Mouse (Mus musculus) left cerebral cortex, adult 2 months (tissue): Measurements from ENCODE around the gene Det1. TPM values are rescaled to one million over a fixed set of nuclear protein-coding genes. Genes with fewer than 3 reads are reported as not detected.

Experiments
- DNase-seq, 2 experiments: peaks; one replicate each; pipeline ENCODE4 v3.0.0; 2021 to 2022; ENCODE audit warnings: low spot score in 2 of 2, mixed read lengths in 1 of 2; ENCODE audit errors: extremely low spot score in 1 of 2
- H3K27ac ChIP-seq: fragments of 200-600 bp; 2 replicates; pipeline ENCODE4 v1.8.1; 2022
- H3K4me3 ChIP-seq: fragments of 200-600 bp; 2 replicates; pipeline ENCODE4 v1.8.1; 2022
- CTCF ChIP-seq: fragments of 200-600 bp; IDR thresholded peaks from 2 replicates; pipeline ENCODE4 v1.8.1; 2022; ENCODE audit warnings: antibody characterized with exemption, mild to moderate bottlenecking, moderate library complexity
- intact Hi-C: fragments of 180-260 bp; cut with DNase I; formaldehyde crosslinking; loops from one replicate; pipeline ENCODE4 v1.15.1; 2025
- microRNA-seq, 2 experiments: library from miRNA; unstranded; fragments of <30 nt; microRNA quantifications; one replicate each; pipeline ENCODE4 v1.2.0; 2021
- total RNA-seq, 2 experiments: library from RNA; stranded (reverse); gene quantifications; 2 replicates each; pipeline ENCODE4 v1.2.3; 2021

Det1 gene
- total RNA-seq, 2 experiments from 2014 or later: 6.1 TPM

- no peak for DNase-seq
- no peak for TF ChIP-seq CTCF
- intact Hi-C loops: loop anchor here (10.0 kb wide), 1 partner anchor 428 kb away; no protein-coding TSS in a partner anchor
- Histone ChIP-seq H3K4me3 (no peak overlapping the region), H3K27ac (no peak overlapping the region)
These were observed 50.4 kb downstream of the Det1 start for GRCm38 (mm10) chr7:78796624-78797023.

DNA sequence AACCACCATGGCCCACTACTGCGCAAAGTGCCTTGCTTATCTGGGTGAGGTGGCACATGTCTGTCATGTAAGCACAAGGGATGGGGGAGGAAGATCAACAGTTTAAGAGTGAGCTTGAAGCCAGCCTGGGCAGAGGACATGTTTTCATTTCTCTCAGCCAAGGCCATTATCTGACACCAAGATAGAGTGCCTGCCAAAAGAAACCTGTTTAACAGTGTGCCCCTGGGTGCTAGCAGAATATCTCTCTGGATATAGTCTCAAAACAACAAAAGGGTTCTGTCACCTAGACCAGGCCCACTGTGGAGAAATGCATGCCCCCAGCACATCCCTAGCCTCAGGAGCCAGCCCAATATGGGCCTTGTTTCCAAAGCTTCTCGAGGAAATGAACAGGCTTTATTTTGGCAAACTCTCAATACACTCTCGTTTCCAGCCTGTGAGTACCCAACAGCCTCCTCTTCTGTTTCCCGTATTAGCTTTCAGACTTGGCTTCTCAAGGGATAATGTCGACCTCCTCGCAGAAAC lies 52.4 kb downstream of the Det1 start:
- no peak for TF ChIP-seq CTCF
- no peak overlapping the region for H3K4me3 ChIP-seq
- no peak overlapping the region for H3K27ac ChIP-seq
- intact Hi-C loops: loop anchor here (5.0 to 10.0 kb wide), 2 partner anchors 288 to 430 kb away; no protein-coding TSS in a partner anchor
- DNase-seq: no peak

- Histone ChIP-seq H3K27ac (no peak overlapping the region), H3K4me3 (no peak overlapping the region)
- DNase-seq: no peak
- intact Hi-C loops: loop anchor here (5.0 to 10.0 kb wide), 2 partner anchors 288 to 431 kb away; no protein-coding TSS in a partner anchor
- TF ChIP-seq CTCF: no peak
These were observed 53.0 kb downstream of the Det1 start for GRCm38 (mm10) chr7:78793895-78794570.

DNA sequence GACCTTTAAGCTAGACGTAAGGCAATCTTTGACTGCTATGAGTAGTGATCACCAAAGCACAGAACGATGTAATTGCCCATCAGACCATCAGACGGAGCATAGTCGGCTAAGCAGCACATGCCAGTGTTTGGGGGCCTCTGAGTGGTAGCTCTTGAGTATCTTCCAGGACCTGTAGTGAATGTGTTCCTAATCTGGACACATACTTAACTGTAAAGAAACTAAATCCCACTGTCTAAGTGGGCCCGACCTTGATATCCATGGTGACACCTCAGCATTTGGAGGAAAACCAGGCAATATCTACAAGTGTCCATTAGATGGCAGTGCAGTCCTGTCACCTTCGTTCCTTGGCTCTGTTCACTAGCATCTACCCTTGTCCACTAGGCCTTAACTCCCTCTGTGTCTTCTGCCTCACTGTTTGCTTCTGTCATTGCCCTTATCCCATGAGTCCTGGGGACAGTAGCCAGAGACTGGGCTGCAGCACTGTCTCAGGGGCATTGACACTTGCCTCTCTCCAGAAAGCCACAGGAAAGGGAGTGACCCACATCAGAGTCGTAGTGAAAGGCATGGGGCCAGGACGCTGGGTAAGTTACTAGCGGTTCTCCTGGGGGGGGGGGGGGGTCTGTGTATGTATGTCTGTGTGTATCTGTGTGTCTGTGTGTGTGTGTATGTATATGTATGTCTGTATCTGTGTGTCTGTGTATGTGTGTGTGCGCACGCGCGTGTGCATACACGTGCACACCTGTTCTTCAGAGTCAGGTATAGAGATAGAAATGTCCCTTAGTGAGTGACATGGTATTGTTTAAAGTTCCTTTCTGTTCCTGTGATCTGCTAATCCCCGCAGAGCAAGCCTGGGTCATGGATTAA lies 55.5 kb downstream of the Det1 start:
- no peak overlapping the region for H3K27ac ChIP-seq
- peak; percentile 49 to 51 for DNase-seq
- intact Hi-C loops: loop anchor here (1.0 to 10.0 kb wide), 4 partner anchors 55 to 433 kb away; partner anchors contain the start of gene Det1
- TF ChIP-seq CTCF: peak; percentile 89
- H3K4me3 ChIP-seq: no peak overlapping the region

- H3K27ac ChIP-seq: no peak overlapping the region
- intact Hi-C loops: no loop called here
- no peak for DNase-seq
- H3K4me3 ChIP-seq: no peak overlapping the region
- TF ChIP-seq CTCF: no peak
These were observed 59.2 kb downstream of the Det1 start for GRCm38 (mm10) chr7:78787793-78788380.

DNA sequence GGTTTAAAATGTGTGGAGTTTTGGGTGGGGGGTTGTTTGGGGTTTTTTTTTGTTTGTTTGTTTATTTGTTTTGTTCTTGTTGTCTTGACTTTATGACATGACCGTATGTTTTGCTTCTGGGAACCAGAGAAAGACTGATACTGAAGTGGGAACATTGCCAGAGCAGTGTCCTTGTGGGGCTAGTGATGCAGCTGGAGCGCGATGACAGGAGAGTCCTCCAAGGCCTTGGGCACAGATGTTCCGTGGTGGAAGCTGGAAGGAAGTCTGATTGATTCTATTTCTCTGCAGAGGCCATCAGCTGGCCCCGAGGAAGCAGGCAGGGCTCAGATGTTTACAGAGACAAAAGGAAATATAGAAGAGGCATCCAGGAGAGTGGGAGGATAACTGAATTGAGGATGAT lies 61.2 kb downstream of the Det1 start:
- intact Hi-C loops: no loop called here
- no peak overlapping the region for H3K27ac ChIP-seq
- no peak for TF ChIP-seq CTCF
- DNase-seq: no peak
- no peak overlapping the region for H3K4me3 ChIP-seq

- Histone ChIP-seq H3K27ac (peak within 1 kb of the TSS; percentile 99), H3K4me3 (peak within 1 kb of the TSS; percentile 99)
- intact Hi-C loops: no loop called here
- no peak; the same call in 1 of the 2 replicates for TF ChIP-seq CTCF
- DNase-seq: peak; percentile 83
These were observed 64.2 kb downstream of the Det1 start, which contains the start of the genes Mrps11 and Mrpl46 for GRCm38 (mm10) chr7:78782639-78783581. Mrps11 (plus strand) TSS chr7:78783119. Mrpl46 (minus strand) TSS chr7:78783531.

DNA sequence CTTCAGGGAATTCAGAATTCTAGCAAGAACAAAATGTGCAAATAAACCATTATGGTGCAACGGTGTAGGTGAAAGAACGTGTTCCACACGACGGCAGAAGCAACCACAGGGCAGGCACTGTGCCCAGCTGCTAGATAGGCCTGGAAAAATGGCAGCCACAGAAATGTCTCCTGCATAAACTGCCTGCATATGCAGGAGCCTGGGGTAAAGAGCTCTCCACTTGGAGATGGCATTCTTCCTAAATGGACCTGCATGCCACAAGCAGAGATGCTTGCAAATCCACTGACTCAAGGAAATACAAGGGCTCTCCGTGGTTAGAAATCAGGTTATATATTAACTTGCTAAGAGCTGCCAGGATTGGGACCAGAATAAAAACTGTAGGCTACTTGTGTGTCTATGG lies 68.3 kb downstream of the Det1 start:
- intact Hi-C loops: no loop called here
- no peak for TF ChIP-seq CTCF
- no peak for DNase-seq
- Histone ChIP-seq H3K4me3 (no peak overlapping the region), H3K27ac (no peak overlapping the region)

Small RNA genes within 50 kb of the gene (microRNA-seq; reads per million reads assigned to microRNA genes)
- 112 to 120 reads per million in 2 experiments for gene Mir7-2

Other genes starting within 250 kb of the Det1 start
- 100 to 1,000 TPM; 173 to 179 TPM for gene Ntrk3, start 109.3 kb downstream of the Det1 start, total RNA-seq
- gene Mrps11, start 64.1 kb downstream of the Det1 start, total RNA-seq: 10 to 100 TPM; 34.6 to 42.3 TPM
- gene Mrpl46, start 63.7 kb downstream of the Det1 start, total RNA-seq: 10 to 100 TPM; 30.2 to 37.1 TPM
- 10 to 100 TPM; 20.6 to 22.1 TPM for gene Aen, start 48.6 kb upstream of the Det1 start, total RNA-seq
- 1 to 10 TPM in 1 of 2 experiments, under 1 TPM in 1; 0.65 to 1.2 TPM for gene Isg20, start 66.2 kb upstream of the Det1 start, total RNA-seq
- gene Acan, start 206.2 kb upstream of the Det1 start, total RNA-seq: 1 to 10 TPM; 3.2 to 5.8 TPM